Mouse (Mus musculus): ENCODE measurements at regions not wholly inside any gene's neighbourhood (a gene's known extent, or its start where the extent isn't known, plus 50 kb on each side); places are given as distances from the start of the nearest gene placed in this dataset.

GRCm38 (mm10) chr16:18683556-18683955 lies 53.8 kb upstream of the Sept5 start:
- DNase-seq: peak; percentile 77

GRCm38 (mm10) chr16:18686044-18686761 lies 56.4 kb upstream of the Sept5 start:
- DNase-seq: peak; percentile 49

- peak; percentile 97 for DNase-seq
Observed at GRCm38 (mm10) chr16:18686916-18687315, 57.2 kb upstream of the Sept5 start.

GRCm38 (mm10) chr16:18687367-18687766 lies 57.6 kb upstream of the Sept5 start:
- DNase-seq: peak; percentile 92

GRCm38 (mm10) chr16:18695596-18695995 lies 65.8 kb upstream of the Sept5 start:
- DNase-seq: no peak

- peak; percentile 83 for DNase-seq
Observed at GRCm38 (mm10) chr16:18696074-18696819, 66.5 kb upstream of the Sept5 start.

GRCm38 (mm10) chr16:18696820-18697168 lies 67.0 kb upstream of the Sept5 start:
- no peak for DNase-seq

- no peak for DNase-seq
Observed at GRCm38 (mm10) chr16:18704126-18704525, 72.5 kb upstream of the Cldn5 start.

GRCm38 (mm10) chr16:18705028-18705648 lies 71.5 kb upstream of the Cldn5 start:
- no peak for DNase-seq

GRCm38 (mm10) chr16:18711637-18712125 lies 65.0 kb upstream of the Cldn5 start:
- DNase-seq: peak; percentile 74

- no peak for DNase-seq
Observed at GRCm38 (mm10) chr16:18713017-18713416, 63.6 kb upstream of the Cldn5 start.

GRCm38 (mm10) chr16:18715381-18715780 lies 61.3 kb upstream of the Cldn5 start:
- DNase-seq: no peak

GRCm38 (mm10) chr16:18718040-18718439 lies 58.6 kb upstream of the Cldn5 start:
- DNase-seq: no peak

- no peak for DNase-seq
Observed at GRCm38 (mm10) chr16:18720433-18721233, 56.0 kb upstream of the Cldn5 start.

GRCm38 (mm10) chr16:18723186-18723843 lies 53.3 kb upstream of the Cldn5 start:
- no peak for DNase-seq

GRCm38 (mm10) chr16:18723874-18724273 lies 52.8 kb upstream of the Cldn5 start:
- no peak for DNase-seq

GRCm38 (mm10) chr16:18724706-18725105 lies 51.9 kb upstream of the Cldn5 start:
- no peak for DNase-seq

Measured in retina, postnatal 1 day (tissue).